Mouse (Mus musculus): ENCODE data around the gene Olfr351.

The Olfr351 gene

GRCm38 (mm10) chr2:36862560-36862959 is at the start of gene Olfr351:
TSS of gene Olfr351 (minus strand) at chr2:36862660.
- no peak for DNase-seq (ENCODE audit: low spot score)

- no peak for DNase-seq (ENCODE audit: low spot score)
Measured at GRCm38 (mm10) chr2:36905380-36905779, 42.9 kb upstream of the Olfr351 start, which contains the start of gene Olfr354. TSS of gene Olfr354 (plus strand) at chr2:36905680.

- no peak for DNase-seq (ENCODE audit: low spot score)
Measured at GRCm38 (mm10) chr2:36897114-36897513, 34.7 kb upstream of the Olfr351 start.

- DNase-seq (ENCODE audit: low spot score), result no peak
Measured at GRCm38 (mm10) chr2:36892836-36893235, 30.4 kb upstream of the Olfr351 start, which contains the start of gene Olfr353. TSS of gene Olfr353 (minus strand) at chr2:36892936.

GRCm38 (mm10) chr2:36868160-36868559 is 5.7 kb upstream of the Olfr351 start, which contains the start of gene Olfr352:
TSS of gene Olfr352 (plus strand) at chr2:36868460.
- DNase-seq (ENCODE audit: low spot score), result no peak

GRCm38 (mm10) chr2:36846010-36846409 is 16.4 kb downstream of the Olfr351 start, which contains the start of gene Olfr350:
TSS of gene Olfr350 (plus strand) at chr2:36846310.
- no peak for DNase-seq (ENCODE audit: low spot score)

GRCm38 (mm10) chr2:36816932-36817331 is 45.5 kb downstream of the Olfr351 start, which contains the start of gene Olfr3:
TSS of gene Olfr3 (minus strand) at chr2:36817032.
- DNase-seq (ENCODE audit: low spot score), result no peak
